Mouse (Mus musculus) midbrain, embryonic 16.5 days (tissue): Measurements from ENCODE around the gene Apol7e. TPM values are rescaled to one million over a fixed set of nuclear protein-coding genes. Genes with fewer than 3 reads are reported as not detected.
"Not testable (repeated sequence)": the region's sequence is repeated elsewhere in the genome, so short reads cannot be mapped to it uniquely, and the experiment has no call there.

Experiments used
- ATAC-seq: fragments of 200-750 bp; cut with Nextera tagmentation; 2 replicates; pipeline ENCODE4 v1.8.0; 2017; ENCODE audit warnings: moderate TSS enrichment
- H3K27ac ChIP-seq: fragments of 300-500 bp; sonication (generic); 2 replicates; pipeline ENCODE4 v1.5.1; 2014; ENCODE audit warnings: mild to moderate bottlenecking, low read length, mixed read lengths
- H3K27me3 ChIP-seq: fragments of 300-500 bp; sonication (generic); 2 replicates; pipeline ENCODE4 v1.6.1; 2014; ENCODE audit warnings: low read depth, low read length, mixed read lengths; ENCODE audit not compliant: control insufficient read depth, insufficient read depth
- H3K36me3 ChIP-seq: fragments of 300-500 bp; sonication (generic); 2 replicates; pipeline ENCODE4 v1.6.1; 2014; ENCODE audit warnings: mild to moderate bottlenecking, low read length, moderate library complexity, mixed read lengths; ENCODE audit not compliant: control insufficient read depth, insufficient read depth
- H3K4me1 ChIP-seq: fragments of 300-500 bp; sonication (generic); 2 replicates; pipeline ENCODE4 v1.6.1; 2014; ENCODE audit warnings: mild to moderate bottlenecking, low read length, mixed read lengths; ENCODE audit not compliant: control insufficient read depth, insufficient read depth
- H3K4me2 ChIP-seq: fragments of 300-500 bp; sonication (generic); 2 replicates; pipeline ENCODE4 v1.6.1; 2014; ENCODE audit warnings: mild to moderate bottlenecking, low read length, mixed read lengths
- H3K4me3 ChIP-seq: fragments of 300-500 bp; sonication (generic); 2 replicates; pipeline ENCODE4 v1.5.1; 2014; ENCODE audit warnings: low read depth, mild to moderate bottlenecking, low read length, moderate library complexity, mixed read lengths
- H3K9ac ChIP-seq: fragments of 300-500 bp; sonication (generic); 2 replicates; pipeline ENCODE4 v1.6.1; 2014; ENCODE audit warnings: low read depth, low read length, mixed read lengths
- H3K9me3 ChIP-seq: fragments of 300-500 bp; sonication (generic); replicated peaks from 2 replicates; pipeline ENCODE4 v1.6.1; 2014; ENCODE audit warnings: mild to moderate bottlenecking, low read length, mixed read lengths; ENCODE audit not compliant: control insufficient read depth, poor library complexity, severe bottlenecking
- WGBS: fragments of 180-500 bp; shearing (Covaris S2); extraction: QIAGEN DNeasy Blood & Tissue Kit; methylation state at CpG from one replicate; pipeline ENCODE4 v1.1.7; 2014; 5-methylcytosine and 5-hydroxymethylcytosine counted together
- polyA plus RNA-seq: library from polyadenylated mRNA; unstranded; fragments of >200 nt; fragmentation: Nextera tagmentation; extraction: Ambion mirVana; gene quantifications from 2 replicates; pipeline ENCODE4 v1.2.1, GENCODE M21; 2015

Apol7e gene
- polyA plus RNA-seq, 1 experiment from 2014 or later, result not detected

DNA sequence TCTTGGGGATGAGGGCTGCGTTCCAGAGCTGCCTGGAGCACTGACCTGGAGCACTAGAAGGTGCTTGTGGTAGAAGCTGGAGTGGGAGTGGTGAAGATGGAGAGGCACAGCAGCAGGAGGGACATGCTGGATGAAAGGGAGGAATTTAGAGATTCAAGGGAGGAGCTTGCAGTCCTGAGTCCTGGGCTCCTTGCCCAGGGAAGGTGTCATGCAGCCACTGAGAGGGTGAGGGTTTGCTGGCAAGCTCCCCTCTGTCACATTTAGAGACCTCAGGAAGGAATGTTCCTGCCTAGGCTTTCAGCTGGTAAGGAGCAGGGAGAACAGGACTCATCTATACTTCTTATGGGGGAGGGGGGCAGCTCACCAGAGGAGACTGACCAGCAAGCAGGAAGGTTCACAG lies 10.3 kb downstream of the Apol7e start:
- H3K27ac ChIP-seq, ATAC-seq, H3K4me2 ChIP-seq, H3K27me3 ChIP-seq, H3K9me3 ChIP-seq, H3K36me3 ChIP-seq, H3K9ac ChIP-seq, H3K4me3 ChIP-seq, H3K4me1 ChIP-seq: not testable (repeated sequence)
- WGBS, result 80% methylated on average over 1 of the region's 1 CpGs

- H3K4me3 ChIP-seq, ATAC-seq, H3K9ac ChIP-seq, H3K27ac ChIP-seq, H3K9me3 ChIP-seq, H3K4me1 ChIP-seq, H3K4me2 ChIP-seq, H3K36me3 ChIP-seq, H3K27me3 ChIP-seq: not testable (repeated sequence)
- WGBS, result 91% methylated on average over 2 of the region's 6 CpGs
Measured at GRCm38 (mm10) chr15:77718240-77718639, 19.6 kb downstream of the Apol7e start.

DNA sequence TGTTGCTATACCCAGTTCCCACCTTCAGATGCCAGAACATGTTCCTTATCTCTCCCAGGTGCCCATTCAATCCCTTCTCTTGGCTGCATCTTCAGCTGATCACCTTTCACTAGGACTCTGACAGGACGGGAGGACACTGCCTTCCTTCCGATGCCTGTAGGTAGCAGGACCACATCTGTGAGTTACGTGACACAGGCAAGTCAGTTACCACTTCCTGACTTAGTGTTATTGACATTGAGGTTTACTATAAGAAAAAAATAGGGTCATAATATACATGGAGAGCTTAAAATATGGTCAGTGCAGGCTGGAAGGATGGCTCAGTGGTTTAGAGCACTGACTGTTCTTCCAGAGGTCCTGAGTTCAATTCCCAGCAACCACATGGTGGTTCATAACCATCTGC lies 22.9 kb downstream of the Apol7e start:
- not testable (repeated sequence) for H3K4me1 ChIP-seq

DNA sequence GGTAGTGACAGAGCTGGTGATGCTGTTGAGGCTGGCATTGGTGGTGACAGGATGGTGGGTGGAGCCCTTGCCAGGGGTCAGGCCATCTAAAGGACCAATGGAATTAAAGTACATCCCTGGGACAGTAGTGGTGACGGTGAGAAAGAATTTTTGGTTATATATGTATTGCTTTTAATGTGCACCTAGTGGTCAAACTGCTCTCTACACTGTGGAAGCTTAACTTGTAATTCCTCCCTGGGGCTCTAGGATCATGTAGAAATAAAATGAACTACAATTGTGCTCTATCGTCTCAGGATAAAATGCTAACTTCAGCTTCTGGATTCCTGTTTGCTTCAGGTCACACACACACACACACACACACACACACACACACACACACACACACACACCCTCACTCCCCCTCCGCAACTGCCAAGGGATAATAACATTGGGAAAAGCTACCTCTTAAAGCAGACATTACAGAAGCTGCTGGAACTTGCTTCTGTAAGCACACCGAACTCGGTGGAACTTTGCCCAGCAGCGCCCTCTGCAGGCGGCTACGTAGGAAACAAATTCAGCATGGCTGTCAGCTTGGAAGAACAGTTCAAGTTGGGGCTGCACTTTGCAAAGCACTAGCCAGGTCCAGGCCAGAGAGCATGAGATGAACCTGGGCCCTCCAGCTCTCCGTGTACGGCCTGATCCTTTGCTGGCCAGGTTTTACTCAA lies 25.7 kb downstream of the Apol7e start:
- H3K9ac ChIP-seq, H3K27me3 ChIP-seq, H3K9me3 ChIP-seq, H3K36me3 ChIP-seq, H3K4me1 ChIP-seq, H3K4me3 ChIP-seq, ATAC-seq, H3K4me2 ChIP-seq, H3K27ac ChIP-seq: not testable (repeated sequence)
- 31% methylated on average over 2 of the region's 10 CpGs for WGBS

More for the DNA sequence above, 22.9 kb downstream of the Apol7e start:
- WGBS, result no CpG with 5 or more reads among the region's 3 CpGs
- not testable (repeated sequence) for ATAC-seq, H3K4me3 ChIP-seq, H3K9me3 ChIP-seq, H3K4me2 ChIP-seq, H3K27me3 ChIP-seq, H3K36me3 ChIP-seq, H3K9ac ChIP-seq, H3K27ac ChIP-seq

GRCm38 (mm10) chr15:77725393-77726020 lies 26.9 kb downstream of the Apol7e start:
- H3K4me2 ChIP-seq, ATAC-seq: not testable (repeated sequence)
- 77% methylated on average over 5 of the region's 6 CpGs for WGBS

GRCm38 (mm10) chr15:77727139-77727538 lies 28.5 kb downstream of the Apol7e start:
- not testable (repeated sequence) for H3K4me3 ChIP-seq, H3K4me2 ChIP-seq, H3K36me3 ChIP-seq, H3K9me3 ChIP-seq, H3K27me3 ChIP-seq, H3K4me1 ChIP-seq, ATAC-seq, H3K27ac ChIP-seq, H3K9ac ChIP-seq
- 11% methylated on average over 3 of the region's 3 CpGs for WGBS

More at GRCm38 (mm10) chr15:77725393-77726020, 26.9 kb downstream of the Apol7e start:
- H3K36me3 ChIP-seq, H3K27ac ChIP-seq, H3K4me3 ChIP-seq, H3K27me3 ChIP-seq, H3K9me3 ChIP-seq, H3K4me1 ChIP-seq, H3K9ac ChIP-seq: not testable (repeated sequence)

DNA sequence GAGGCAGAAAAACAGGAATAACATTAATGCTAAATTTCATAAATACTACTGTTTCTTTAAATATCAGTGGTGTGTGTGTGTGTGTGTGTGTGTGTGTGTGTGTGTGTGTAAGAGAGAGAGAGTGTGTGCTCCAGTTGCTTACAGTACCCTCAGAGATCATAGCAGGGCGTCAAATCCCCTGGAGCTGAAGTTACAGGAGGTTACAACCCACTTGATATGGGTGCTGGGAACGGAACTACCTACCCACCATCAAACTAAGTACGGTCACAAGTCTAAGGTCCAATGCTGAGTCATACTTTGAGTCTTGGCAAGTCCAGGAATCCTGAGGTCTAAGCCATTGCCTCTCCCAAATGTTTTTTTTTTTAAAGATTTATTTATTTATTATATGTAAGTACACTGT lies 29.1 kb downstream of the Apol7e start:
- 80% methylated on average over 3 of the region's 3 CpGs for WGBS
- H3K4me3 ChIP-seq, result not testable (repeated sequence)

GRCm38 (mm10) chr15:77728739-77729138 lies 30.1 kb downstream of the Apol7e start, which contains the start of gene Apol9b:
Gene Apol9b, plus strand, starts transcription at chr15:77729039.
- H3K27ac ChIP-seq, H3K27me3 ChIP-seq, H3K9ac ChIP-seq, H3K36me3 ChIP-seq, H3K4me1 ChIP-seq, H3K4me2 ChIP-seq, ATAC-seq, H3K9me3 ChIP-seq, H3K4me3 ChIP-seq: not testable (repeated sequence)
- WGBS, result no CpG with 5 or more reads among the region's 4 CpGs

More for the DNA sequence above, 29.1 kb downstream of the Apol7e start:
- not testable (repeated sequence) for H3K9ac ChIP-seq, H3K27ac ChIP-seq, H3K36me3 ChIP-seq, ATAC-seq, H3K4me2 ChIP-seq, H3K4me1 ChIP-seq, H3K27me3 ChIP-seq, H3K9me3 ChIP-seq

- no peaks in the 10 kb centered on the region for H3K36me3 ChIP-seq
- H3K4me3 ChIP-seq, result no peak overlapping the region
- no peak overlapping the region for H3K27ac ChIP-seq
- no peak overlapping the region for H3K4me2 ChIP-seq
- no peak overlapping the region for H3K9ac ChIP-seq
- WGBS, result 87% methylated on average over 5 of the region's 5 CpGs
- ATAC-seq, result no peak
- H3K4me1 ChIP-seq, result no peaks in the 10 kb centered on the region
- no peaks in the 10 kb centered on the region for H3K9me3 ChIP-seq
- no peaks in the 10 kb centered on the region for H3K27me3 ChIP-seq
Measured at GRCm38 (mm10) chr15:77731605-77732004, 32.9 kb downstream of the Apol7e start.
